Mouse (Mus musculus): ENCODE measurements around the gene Prrt1.

Prrt1 gene

DNA sequence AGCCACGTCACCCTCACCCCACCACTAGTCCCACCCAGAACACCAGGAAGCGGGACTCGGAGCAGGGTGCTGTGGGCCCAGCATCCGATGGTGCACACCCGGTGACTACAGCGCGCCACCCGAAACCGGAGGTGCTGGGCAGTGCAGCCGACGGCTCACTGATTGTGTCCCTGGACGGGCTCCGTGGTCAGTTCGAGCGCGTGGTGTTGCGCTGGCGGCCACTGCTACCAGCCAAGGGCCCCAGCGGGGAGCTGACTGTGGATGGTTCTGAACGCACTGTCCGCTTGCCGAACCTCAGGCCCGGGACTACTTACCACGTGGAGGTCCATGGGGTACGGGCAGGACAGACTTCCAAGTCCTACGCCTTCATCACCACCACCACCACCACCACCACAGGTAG lies 50.9 kb downstream of the Prrt1 start:
- no peak for TF ChIP-seq GATA4 (IDR thresholded peaks at IDR 0.05; ENCODE audit: insufficient replicate concordance, low read length)

DNA sequence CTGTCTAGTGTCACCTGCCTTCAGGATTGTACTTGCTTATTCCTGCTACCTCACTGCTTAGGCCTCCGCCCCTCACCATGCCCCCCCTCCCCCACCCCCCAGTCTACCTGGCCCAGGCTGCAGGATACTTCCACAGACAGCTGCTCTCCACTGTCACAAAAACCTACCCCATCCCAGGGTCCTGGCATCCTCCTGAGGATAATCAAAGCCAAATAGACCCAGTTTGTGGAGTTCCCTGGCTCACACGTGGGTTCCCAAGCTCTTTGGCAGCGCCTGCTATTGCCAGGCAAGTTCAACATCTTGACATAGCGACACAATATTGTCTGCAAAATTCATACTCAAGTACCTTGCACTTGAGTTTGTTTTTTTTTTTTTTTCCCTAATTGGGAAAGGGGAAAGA lies 51.3 kb downstream of the Prrt1 start:
- no peak for TF ChIP-seq GATA4 (IDR thresholded peaks at IDR 0.05; ENCODE audit: insufficient replicate concordance, low read length)

- TF ChIP-seq GATA4 (IDR thresholded peaks at IDR 0.05; ENCODE audit: insufficient replicate concordance, low read length): no peak
Measured at GRCm38 (mm10) chr17:34681132-34681571, 51.8 kb downstream of the Prrt1 start.

GRCm38 (mm10) chr17:34681881-34682536 lies 52.7 kb downstream of the Prrt1 start:
- no peak for TF ChIP-seq GATA4 (IDR thresholded peaks at IDR 0.05; ENCODE audit: insufficient replicate concordance, low read length)
